Mouse (Mus musculus): Measurements from ENCODE around the gene Arfgap1. TPM values are rescaled to one million over a fixed set of nuclear protein-coding genes. Genes with fewer than 3 reads are reported as not detected.

The Arfgap1 gene
- polyA plus RNA-seq, 1 experiment from 2014 or later, result 107 TPM

Other genes starting within 250 kb of the Arfgap1 start
- gene Slc17a9, start 242.0 kb upstream of the Arfgap1 start, polyA plus RNA-seq (2015; fragmentation: Nextera tagmentation; extraction: Ambion mirVana), result 0.72 and 1.9 TPM in 2 replicates
- not detected in 2 replicates for gene Bhlhe23, start 190.3 kb upstream of the Arfgap1 start, polyA plus RNA-seq (2015; fragmentation: Nextera tagmentation; extraction: Ambion mirVana)
- gene Ythdf1, start 46.3 kb upstream of the Arfgap1 start, polyA plus RNA-seq (2015; fragmentation: Nextera tagmentation; extraction: Ambion mirVana), result 54.7 and 58.1 TPM in 2 replicates
- gene Birc7, start 38.2 kb upstream of the Arfgap1 start, polyA plus RNA-seq (2015; fragmentation: Nextera tagmentation; extraction: Ambion mirVana), result 0.12 TPM in 1 of 2 replicates, not detected in the other
- gene Nkain4, start 12.5 kb upstream of the Arfgap1 start, polyA plus RNA-seq (2015; fragmentation: Nextera tagmentation; extraction: Ambion mirVana), result 109 and 125 TPM in 2 replicates
- gene Col20a1, start 19.3 kb downstream of the Arfgap1 start, polyA plus RNA-seq (2015; fragmentation: Nextera tagmentation; extraction: Ambion mirVana), result 0.38 and 0.61 TPM in 2 replicates
- gene Chrna4, start 76.3 kb downstream of the Arfgap1 start, polyA plus RNA-seq (2015; fragmentation: Nextera tagmentation; extraction: Ambion mirVana), result 0.41 and 0.65 TPM in 2 replicates
- gene Kcnq2, start 168.1 kb downstream of the Arfgap1 start, polyA plus RNA-seq (2015; fragmentation: Nextera tagmentation; extraction: Ambion mirVana), result 0.14 and 0.29 TPM in 2 replicates
- 0.31 and 0.54 TPM in 2 replicates for gene Eef1a2, start 189.8 kb downstream of the Arfgap1 start, polyA plus RNA-seq (2015; fragmentation: Nextera tagmentation; extraction: Ambion mirVana)
- 317 and 334 TPM in 2 replicates for gene Ppdpf, start 220.0 kb downstream of the Arfgap1 start, polyA plus RNA-seq (2015; fragmentation: Nextera tagmentation; extraction: Ambion mirVana)
- 0.05 TPM in 2 replicates for gene Ptk6, start 235.6 kb downstream of the Arfgap1 start, polyA plus RNA-seq (2015; fragmentation: Nextera tagmentation; extraction: Ambion mirVana)
- 0.29 and 0.31 TPM in 2 replicates for gene Srms, start 246.0 kb downstream of the Arfgap1 start, polyA plus RNA-seq (2015; fragmentation: Nextera tagmentation; extraction: Ambion mirVana)

Measured in lung, embryonic 15.5 days (tissue).